Mouse (Mus musculus) heart, embryonic 12.5 days (tissue): ENCODE data around the gene Tex261. TPM values are rescaled to one million over a fixed set of nuclear protein-coding genes. Genes with fewer than 3 reads are reported as not detected.
"Not testable (repeated sequence)": the region's sequence is repeated elsewhere in the genome, so short reads cannot be mapped to it uniquely, and the experiment has no call there.

Experiments used
- ATAC-seq: fragments of 200-750 bp; cut with Nextera tagmentation; 2 replicates; pipeline ENCODE4 v1.8.0; 2017; ENCODE audit warnings: moderate TSS enrichment, moderate library complexity; ENCODE audit not compliant: insufficient number of reproducible peaks, low FRiP score
- H3K27ac ChIP-seq: fragments of 300-500 bp; sonication (generic); 2 replicates; pipeline ENCODE4 v1.5.1; 2016; ENCODE audit warnings: mild to moderate bottlenecking, moderate library complexity; ENCODE audit not compliant: poor library complexity, severe bottlenecking
- H3K27me3 ChIP-seq: fragments of 300-500 bp; sonication (generic); replicated peaks from 2 replicates; pipeline ENCODE4 v1.6.1; 2016; ENCODE audit warnings: mild to moderate bottlenecking, moderate library complexity
- H3K36me3 ChIP-seq: fragments of 300-500 bp; sonication (generic); 2 replicates; pipeline ENCODE4 v1.6.1; 2016; ENCODE audit warnings: mild to moderate bottlenecking, moderate library complexity
- H3K4me1 ChIP-seq: fragments of 300-500 bp; sonication (generic); replicated peaks from 2 replicates; pipeline ENCODE4 v1.6.1; 2016; ENCODE audit warnings: mild to moderate bottlenecking
- H3K4me2 ChIP-seq: fragments of 300-500 bp; sonication (generic); 2 replicates; pipeline ENCODE4 v1.6.1; 2016; ENCODE audit warnings: mild to moderate bottlenecking, moderate library complexity
- H3K4me3 ChIP-seq: fragments of 300-500 bp; sonication (generic); 2 replicates; pipeline ENCODE4 v1.5.1; 2016; ENCODE audit warnings: mild to moderate bottlenecking
- H3K9ac ChIP-seq: fragments of 300-500 bp; sonication (generic); 2 replicates; pipeline ENCODE4 v1.6.1; 2016; ENCODE audit warnings: mild to moderate bottlenecking, moderate library complexity
- H3K9me3 ChIP-seq: fragments of 300-500 bp; sonication (generic); replicated peaks from 2 replicates; pipeline ENCODE4 v1.6.1; 2016; ENCODE audit warnings: mild to moderate bottlenecking, moderate library complexity
- WGBS: fragments of 180-500 bp; shearing (Covaris S2); methylation state at CpG from one replicate; pipeline ENCODE4 v1.1.7; 2016; 5-methylcytosine and 5-hydroxymethylcytosine counted together
- polyA plus RNA-seq: library from polyadenylated mRNA; unstranded; fragments of >200 nt; fragmentation: Nextera tagmentation; extraction: Ambion mirVana; gene quantifications from 2 replicates; pipeline ENCODE4 v1.2.1, GENCODE M21; 2016

Tex261 gene
- polyA plus RNA-seq, 1 experiment from 2014 or later: 76.3 TPM

GRCm38 (mm10) chr6:83791251-83791890 is 15.8 kb upstream of the Tex261 start:
- H3K4me1 ChIP-seq: peaks cover 23% of the 10 kb centered on the region
- no peak for ATAC-seq
- H3K9ac ChIP-seq: no peak overlapping the region
- no peak overlapping the region for H3K4me2 ChIP-seq
- H3K36me3 ChIP-seq: no peaks in the 10 kb centered on the region
- 43% methylated on average over 4 of the region's 4 CpGs for WGBS
- H3K4me3 ChIP-seq: no peak overlapping the region
- H3K27me3 ChIP-seq: no peaks in the 10 kb centered on the region
- no peaks in the 10 kb centered on the region for H3K9me3 ChIP-seq
- no peak overlapping the region for H3K27ac ChIP-seq

GRCm38 (mm10) chr6:83790533-83790932 is 14.9 kb upstream of the Tex261 start:
- not testable (repeated sequence) for H3K27me3 ChIP-seq, H3K9ac ChIP-seq, H3K9me3 ChIP-seq, H3K27ac ChIP-seq, H3K4me2 ChIP-seq, ATAC-seq, H3K36me3 ChIP-seq, H3K4me3 ChIP-seq
- H3K4me1 ChIP-seq: peaks cover 15% of the 10 kb centered on the region
- WGBS: 81% methylated on average over 5 of the region's 5 CpGs

GRCm38 (mm10) chr6:83788554-83788953 is 12.9 kb upstream of the Tex261 start:
- WGBS: 77% methylated on average over 7 of the region's 7 CpGs

DNA sequence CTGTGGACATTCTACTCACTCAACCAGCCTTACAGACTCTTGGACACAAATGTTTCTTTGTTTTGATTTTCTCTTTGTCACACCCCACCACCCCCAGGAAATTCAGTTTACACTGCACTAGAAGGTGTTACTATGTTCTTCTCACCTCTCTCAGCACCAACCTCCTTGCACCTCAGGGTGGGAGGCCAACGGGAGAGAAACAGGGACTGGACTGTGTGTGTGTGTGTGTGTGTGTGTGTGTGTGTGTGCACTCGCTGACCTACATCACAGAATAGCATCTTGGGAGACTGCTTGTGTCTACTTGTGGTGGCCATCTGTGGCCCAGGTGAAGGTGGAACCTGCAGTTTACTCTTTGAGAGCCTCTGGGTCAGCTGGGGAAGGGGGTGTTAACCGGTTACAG is 10.8 kb upstream of the Tex261 start:
- H3K27me3 ChIP-seq: no peaks in the 10 kb centered on the region; the same call in 1 of the 2 replicates
- no peak for ATAC-seq
- 0 out of 2 replicates have a peak, but pooled peaks cover 6% of the 10 kb centered on the region for H3K4me1 ChIP-seq
- no peaks in the 10 kb centered on the region for H3K36me3 ChIP-seq
- no peaks in the 10 kb centered on the region for H3K9me3 ChIP-seq
- no peak overlapping the region for H3K27ac ChIP-seq
- 62% methylated on average over 3 of the region's 3 CpGs for WGBS
- H3K4me3 ChIP-seq: no peak overlapping the region
- no peak overlapping the region for H3K4me2 ChIP-seq
- H3K9ac ChIP-seq: no peak overlapping the region

More at GRCm38 (mm10) chr6:83788554-83788953, 12.9 kb upstream of the Tex261 start:
- H3K9ac ChIP-seq: no peak overlapping the region
- H3K27ac ChIP-seq: no peak overlapping the region
- ATAC-seq: no peak
- H3K4me2 ChIP-seq: no peak overlapping the region
- H3K4me1 ChIP-seq: 0 out of 2 replicates have a peak, but pooled peaks cover 9% of the 10 kb centered on the region
- H3K36me3 ChIP-seq: no peaks in the 10 kb centered on the region
- H3K4me3 ChIP-seq: no peak overlapping the region
- H3K27me3 ChIP-seq: no peaks in the 10 kb centered on the region; the same call in 1 of the 2 replicates
- H3K9me3 ChIP-seq: no peaks in the 10 kb centered on the region

- no peak overlapping the region for H3K9ac ChIP-seq
- H3K27ac ChIP-seq: no peak overlapping the region
- WGBS: 6% methylated on average over 5 of the region's 5 CpGs
- no peak overlapping the region for H3K4me2 ChIP-seq
- H3K4me3 ChIP-seq: no peak overlapping the region
- no peak for ATAC-seq
- H3K4me1 ChIP-seq: peaks cover 15% of the 10 kb centered on the region
- no peaks in the 10 kb centered on the region for H3K36me3 ChIP-seq
- no peaks in the 10 kb centered on the region for H3K9me3 ChIP-seq
- H3K27me3 ChIP-seq: no peaks in the 10 kb centered on the region
Observed at GRCm38 (mm10) chr6:83779026-83779425, 3.4 kb upstream of the Tex261 start.

DNA sequence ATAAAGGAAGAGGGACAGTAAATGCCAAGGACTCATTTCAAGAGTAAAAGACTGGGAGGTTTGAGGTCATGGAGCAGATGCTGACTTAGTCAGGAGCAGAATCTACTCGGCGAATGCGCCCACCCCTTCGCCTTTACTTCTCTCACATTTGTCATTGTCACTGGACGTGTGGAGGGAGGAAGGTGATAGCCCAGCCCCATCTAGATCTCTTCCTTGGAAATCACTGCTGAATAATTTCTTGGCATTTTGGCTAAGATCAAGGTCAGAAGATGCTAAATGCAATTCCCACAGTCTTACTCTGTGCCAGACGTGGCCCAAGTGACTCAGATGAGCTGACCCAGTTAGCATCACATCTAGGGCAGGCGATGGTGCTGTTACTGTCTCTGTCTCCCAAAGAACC is 2.7 kb upstream of the Tex261 start:
- Histone ChIP-seq H3K4me2 (no peak overlapping the region), H3K9me3 (no peaks in the 10 kb centered on the region), H3K9ac (no peak overlapping the region), H3K27ac (no peak overlapping the region), H3K36me3 (0 out of 2 replicates have a peak, but pooled peaks cover 5% of the 10 kb centered on the region), H3K27me3 (no peaks in the 10 kb centered on the region), H3K4me1 (peaks cover 16% of the 10 kb centered on the region), H3K4me3 (no peak overlapping the region)
- 85% methylated on average over 7 of the region's 7 CpGs for WGBS
- ATAC-seq: no peak

DNA sequence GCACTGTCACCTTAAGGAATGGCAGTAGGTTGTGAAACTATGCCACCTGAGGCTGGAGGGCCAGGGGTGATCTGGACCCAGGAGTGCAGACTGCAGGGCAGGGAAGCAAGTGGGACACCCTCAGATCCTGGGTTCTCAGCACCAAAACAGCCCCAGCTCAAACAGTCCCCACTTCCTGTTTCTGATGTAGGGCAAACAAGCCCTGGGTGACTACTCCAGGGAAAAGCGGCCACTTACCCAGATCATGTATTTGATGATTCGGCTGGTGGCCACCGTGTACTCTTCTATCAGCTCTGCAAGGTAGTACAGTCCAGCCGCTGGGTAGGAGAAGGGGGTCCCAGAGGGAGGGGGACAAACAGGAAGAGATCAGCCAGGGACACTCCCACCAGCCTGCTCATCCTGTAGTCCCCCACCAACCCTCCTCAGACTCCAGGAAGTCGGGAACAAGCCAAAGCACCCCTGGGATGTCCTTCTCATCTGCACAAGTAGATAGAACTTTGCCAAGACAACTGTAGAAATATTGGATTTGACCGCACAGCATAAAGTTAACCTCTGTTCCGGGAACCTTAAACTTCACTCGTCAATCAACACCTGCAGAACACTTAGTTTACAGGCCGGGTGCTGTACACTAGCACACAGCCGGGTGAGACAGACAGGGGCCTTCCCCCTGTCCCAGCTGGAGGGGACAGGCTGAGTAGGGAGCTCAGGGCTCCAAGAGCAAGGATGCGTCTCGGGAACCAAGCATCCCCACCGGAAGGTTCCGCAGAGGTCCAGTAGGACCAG is 641 bp downstream of the Tex261 start:
- Histone ChIP-seq H3K4me3 (peak overlapping the region; percentile 96), H3K4me2 (peak overlapping the region; percentile 81), H3K4me1 (peaks cover 16% of the 10 kb centered on the region), H3K9ac (peak overlapping the region; percentile 95), H3K9me3 (no peaks in the 10 kb centered on the region), H3K36me3 (peaks cover 37% of the 10 kb centered on the region), H3K27ac (peak overlapping the region; percentile 82), H3K27me3 (no peaks in the 10 kb centered on the region)
- WGBS: 2% methylated on average over 14 of the region's 14 CpGs
- peak; percentile 34 for ATAC-seq

- WGBS: 67% methylated on average over 9 of the region's 9 CpGs
- H3K4me3 ChIP-seq: peak overlapping the region; percentile 96
- no peak overlapping the region for H3K27ac ChIP-seq
- peaks cover 45% of the 10 kb centered on the region for H3K36me3 ChIP-seq
- H3K9me3 ChIP-seq: no peaks in the 10 kb centered on the region
- peaks cover 16% of the 10 kb centered on the region for H3K4me1 ChIP-seq
- ATAC-seq: no peak
- no peaks in the 10 kb centered on the region for H3K27me3 ChIP-seq
- peak overlapping the region; percentile 81 for H3K4me2 ChIP-seq
- H3K9ac ChIP-seq: peak overlapping the region; percentile 95; the same call in 1 of the 2 replicates
Observed at GRCm38 (mm10) chr6:83774126-83774525, 1.5 kb downstream of the Tex261 start.

DNA sequence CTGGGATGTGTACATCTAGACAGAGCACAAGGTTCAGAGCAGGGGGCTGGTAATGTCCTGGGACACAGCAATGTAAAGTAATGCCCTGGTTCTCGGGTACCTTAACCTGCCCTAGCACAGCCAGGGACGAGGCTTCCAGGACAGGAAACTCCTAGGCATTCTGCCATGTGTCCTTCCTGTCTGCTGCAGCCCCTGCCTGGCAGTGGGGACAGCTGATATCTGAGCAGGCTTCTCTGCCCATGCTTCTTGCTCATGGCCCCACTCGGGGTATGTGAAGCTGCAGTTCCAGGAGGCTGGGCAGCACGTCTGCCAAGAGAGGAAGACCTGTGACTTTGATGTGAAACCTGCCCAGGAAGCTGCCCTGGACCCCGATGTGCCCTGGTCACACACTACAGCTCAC is 7.1 kb downstream of the Tex261 start:
- 64% methylated on average over 5 of the region's 5 CpGs for WGBS
- H3K36me3 ChIP-seq: peaks cover 51% of the 10 kb centered on the region
- ATAC-seq: no peak

GRCm38 (mm10) chr6:83766982-83767381 is 8.6 kb downstream of the Tex261 start:
- H3K4me2 ChIP-seq: no peak overlapping the region
- H3K27ac ChIP-seq: no peak overlapping the region
- peaks cover 35% of the 10 kb centered on the region for H3K27me3 ChIP-seq
- ATAC-seq: no peak
- no peak overlapping the region for H3K9ac ChIP-seq
- H3K9me3 ChIP-seq: no peaks in the 10 kb centered on the region
- 40% methylated on average over 3 of the region's 3 CpGs for WGBS
- H3K36me3 ChIP-seq: peaks cover 37% of the 10 kb centered on the region
- peaks cover 24% of the 10 kb centered on the region for H3K4me1 ChIP-seq
- H3K4me3 ChIP-seq: no peak overlapping the region

More for the DNA sequence above, 7.1 kb downstream of the Tex261 start:
- H3K9ac ChIP-seq: no peak overlapping the region
- H3K27me3 ChIP-seq: peaks cover 20% of the 10 kb centered on the region
- H3K4me3 ChIP-seq: no peak overlapping the region
- peaks cover 13% of the 10 kb centered on the region for H3K4me1 ChIP-seq
- H3K27ac ChIP-seq: no peak overlapping the region
- no peaks in the 10 kb centered on the region for H3K9me3 ChIP-seq
- no peak overlapping the region for H3K4me2 ChIP-seq

DNA sequence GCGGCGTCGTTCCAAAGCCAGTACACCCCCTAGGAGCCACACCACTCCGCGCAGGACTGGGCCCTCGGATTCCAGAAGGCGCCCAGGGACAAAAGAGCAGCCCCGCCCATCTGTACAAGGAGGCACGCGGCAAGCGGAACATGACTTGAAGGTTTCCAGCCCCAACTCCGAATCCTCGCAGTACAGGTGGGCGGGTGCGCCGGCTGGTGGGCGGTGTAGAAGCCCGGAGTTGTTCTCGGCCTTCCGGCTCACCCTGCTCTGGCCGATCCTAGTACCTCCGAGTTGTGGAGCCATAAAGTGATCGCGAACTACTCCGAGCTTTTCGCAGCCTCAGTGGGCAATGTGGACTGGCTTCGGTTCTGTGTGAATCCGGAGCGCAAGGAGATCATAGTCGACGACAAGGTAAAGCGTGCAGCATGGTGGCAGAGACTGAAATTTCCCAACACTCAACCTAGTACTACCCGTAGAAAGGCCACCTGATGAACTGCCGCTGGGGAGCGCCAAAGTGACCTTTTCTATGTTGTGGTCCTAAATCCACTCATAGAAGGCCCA is 12.7 kb downstream of the Tex261 start:
- H3K9me3 ChIP-seq: no peaks in the 10 kb centered on the region
- peak overlapping the region; percentile 82 for H3K4me2 ChIP-seq
- H3K27me3 ChIP-seq: peaks cover 72% of the 10 kb centered on the region
- peak; percentile 66 for ATAC-seq
- peaks cover 24% of the 10 kb centered on the region for H3K4me1 ChIP-seq
- H3K9ac ChIP-seq: peak overlapping the region; percentile 64
- WGBS: 2% methylated on average over 35 of the region's 35 CpGs
- H3K4me3 ChIP-seq: peak overlapping the region; percentile 45
- no peaks in the 10 kb centered on the region; the same call in 1 of the 2 replicates for H3K36me3 ChIP-seq
- H3K27ac ChIP-seq: no peak overlapping the region
